Mouse (Mus musculus): ENCODE data around the gene Abcb8.
"Not testable (repeated sequence)": the region's sequence is repeated elsewhere in the genome, so short reads cannot be mapped to it uniquely, and the experiment has no call there.

The Abcb8 gene

DNA sequence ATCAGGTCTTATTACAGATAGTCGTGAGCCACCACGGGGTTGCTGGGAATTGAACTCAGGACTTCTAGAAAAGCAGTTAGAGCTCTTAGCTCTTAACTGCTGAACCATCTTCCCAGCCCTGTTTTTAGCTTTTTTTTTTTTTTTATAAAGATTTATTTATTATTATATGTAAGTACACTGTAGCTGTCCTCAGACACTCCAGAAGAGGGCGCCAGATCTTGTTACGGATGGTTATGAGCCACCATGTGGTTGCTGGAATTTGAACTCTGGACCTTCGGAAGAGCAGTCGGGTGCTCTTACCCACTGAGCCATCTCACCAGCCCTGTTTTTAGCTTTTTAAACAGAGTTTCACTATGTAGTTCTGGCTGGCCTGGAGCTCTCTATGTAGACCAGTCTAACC, 2.8 kb downstream of the Abcb8 start:
- DNase-seq (ENCODE audit: low read depth): not testable (repeated sequence)

DNA sequence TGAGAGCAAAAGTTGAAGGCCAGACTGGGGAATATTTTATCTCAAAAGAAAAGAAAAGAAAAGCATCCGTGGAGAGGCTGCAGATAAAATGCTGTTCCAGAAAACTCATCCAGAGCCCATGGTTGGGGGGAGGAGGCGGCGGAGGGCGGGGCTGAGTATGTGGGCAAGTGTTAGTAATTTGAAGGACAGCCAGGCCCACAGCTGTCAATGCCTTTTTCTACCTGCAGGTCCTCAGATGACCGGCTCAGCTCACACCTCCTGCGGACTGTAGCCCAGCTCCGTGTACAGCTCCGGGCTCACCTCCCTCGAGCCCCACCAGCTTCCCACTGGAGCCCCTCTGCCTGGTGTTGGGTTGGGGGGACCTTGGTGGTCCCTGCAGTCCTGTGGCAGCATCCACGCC, 6.2 kb downstream of the Abcb8 start:
- DNase-seq (ENCODE audit: low read depth): no peak

DNA sequence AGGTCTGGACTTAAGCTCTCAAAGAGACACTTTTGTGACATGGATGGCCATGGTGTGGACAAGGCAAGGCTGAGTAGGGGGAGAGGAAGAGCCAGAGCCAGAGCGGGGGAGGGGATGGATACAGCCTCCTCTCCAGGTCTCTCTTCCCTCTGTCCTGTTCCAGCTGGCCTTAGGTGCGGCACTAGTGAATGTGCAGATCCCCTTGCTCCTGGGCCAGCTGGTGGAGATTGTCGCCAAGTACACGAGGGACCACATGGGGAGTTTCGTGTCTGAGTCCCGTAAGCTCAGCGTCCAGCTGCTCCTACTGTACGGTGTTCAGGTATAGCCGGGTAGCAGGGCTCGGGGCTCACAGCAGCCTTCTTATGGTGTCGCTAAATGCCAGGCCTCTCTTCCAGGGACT, 6.9 kb downstream of the Abcb8 start:
- no peak for DNase-seq (ENCODE audit: low read depth)

DNA sequence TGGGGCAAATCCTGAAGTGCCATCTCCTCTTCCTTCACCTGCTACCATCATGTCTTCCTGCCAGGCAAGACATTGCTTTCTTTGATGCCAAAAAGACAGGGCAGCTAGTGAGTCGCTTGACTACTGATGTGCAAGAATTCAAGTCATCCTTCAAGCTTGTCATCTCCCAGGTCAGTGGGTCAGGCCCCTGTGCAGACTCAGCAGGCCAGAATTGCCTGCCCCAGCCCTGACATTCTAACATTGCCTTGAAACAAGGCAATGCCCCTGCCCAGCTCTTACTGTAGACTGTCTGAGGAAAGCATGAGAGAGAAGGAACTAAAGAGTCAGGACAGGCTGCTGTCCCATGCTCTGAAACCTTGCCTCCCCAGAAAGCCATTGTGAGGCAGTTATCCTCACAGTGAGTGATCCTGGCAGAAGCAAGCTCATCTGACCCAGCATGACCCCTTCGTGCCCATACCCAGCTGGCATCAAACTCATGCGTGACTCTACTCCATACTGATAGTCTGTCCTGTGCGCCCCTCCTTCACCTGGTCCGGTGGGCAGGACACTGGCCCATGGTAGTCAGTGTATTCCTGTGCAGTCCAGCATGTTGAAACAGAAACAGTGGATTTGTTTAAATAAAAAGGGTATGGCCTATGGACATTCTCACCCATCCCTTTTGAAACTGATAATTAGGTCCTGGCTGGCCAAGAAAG, 7.6 kb downstream of the Abcb8 start:
- DNase-seq (ENCODE audit: low read depth): no peak

DNA sequence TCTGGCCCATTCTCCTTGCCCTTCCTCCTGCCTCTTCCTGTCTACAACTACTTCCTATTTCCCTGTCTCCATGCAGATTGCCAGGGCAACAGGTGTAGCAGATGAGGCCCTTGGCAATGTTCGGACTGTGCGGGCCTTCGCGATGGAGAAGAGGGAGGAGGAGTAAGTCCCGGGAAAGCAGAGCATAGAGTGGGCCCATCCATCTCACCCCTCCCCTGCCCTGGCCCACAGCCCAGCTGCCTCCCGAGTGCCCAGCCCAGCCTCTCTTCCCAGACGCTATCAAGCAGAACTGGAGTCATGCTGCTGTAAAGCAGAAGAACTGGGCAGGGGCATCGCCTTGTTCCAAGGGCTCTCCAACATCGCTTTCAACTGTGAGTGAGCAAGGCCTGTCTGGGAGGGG, 8.5 kb downstream of the Abcb8 start:
- no peak for DNase-seq (ENCODE audit: low read depth)

DNA sequence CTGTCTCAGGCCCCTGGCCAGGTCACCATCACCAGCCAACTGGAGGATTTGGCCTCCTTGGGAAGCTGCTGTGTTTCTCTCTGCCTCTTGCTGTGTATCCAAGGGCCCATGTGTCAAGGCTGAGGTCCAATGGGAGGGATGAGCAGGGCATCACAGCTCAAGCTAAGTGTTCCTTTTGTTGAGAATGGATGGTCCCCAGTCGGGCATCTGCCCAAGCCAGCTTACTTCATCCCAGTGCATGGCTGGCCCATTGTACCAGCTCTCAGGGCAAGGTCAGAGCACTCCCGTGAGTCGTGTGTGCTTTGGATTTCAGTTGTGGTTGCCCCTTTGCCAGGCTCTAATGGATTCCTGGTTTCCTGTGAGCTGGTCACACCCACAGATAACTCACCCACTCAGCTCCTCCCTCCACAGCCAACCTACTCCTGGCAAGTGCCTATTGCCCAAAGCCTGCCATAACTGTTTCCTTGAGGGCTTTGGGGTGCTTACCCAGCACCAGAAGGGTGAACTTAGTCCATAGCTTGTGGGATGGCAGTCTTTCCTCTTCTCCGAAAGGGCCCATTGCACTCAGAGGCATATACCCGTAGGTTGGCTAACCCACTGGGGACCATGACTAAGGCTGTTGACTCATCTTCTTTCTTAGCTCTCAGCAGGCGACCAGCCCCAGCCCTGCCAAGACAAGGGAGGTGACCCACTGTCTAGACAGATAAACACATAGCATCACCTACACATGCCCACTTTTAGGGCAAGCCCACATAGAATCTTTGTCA, 11.3 kb downstream of the Abcb8 start:
- DNase-seq (ENCODE audit: low read depth): peak; percentile 79

DNA sequence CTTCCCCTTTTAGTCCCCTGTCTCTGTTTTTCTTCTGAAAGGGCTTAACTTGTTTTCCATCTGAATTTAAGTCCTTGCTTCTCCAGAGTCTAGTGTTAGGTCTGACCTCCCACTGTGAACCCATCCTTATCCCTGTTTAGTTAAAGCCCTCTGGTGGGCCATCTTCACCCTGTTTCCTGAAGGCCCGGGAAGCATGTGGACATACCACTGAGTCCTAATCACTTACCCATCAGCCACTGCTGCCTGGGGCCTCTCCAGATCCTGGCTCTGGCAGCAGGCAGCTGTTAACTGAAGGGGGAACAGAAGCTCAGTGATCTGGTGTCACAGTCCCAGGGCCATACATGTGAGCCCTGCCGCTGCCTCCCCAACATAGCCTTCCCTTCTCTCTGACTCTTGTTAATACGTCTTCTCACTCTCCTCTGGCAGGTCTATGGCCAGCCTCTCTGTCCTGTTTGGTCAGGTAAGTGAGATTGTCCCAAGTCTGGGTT, 12.0 kb downstream of the Abcb8 start:
- DNase-seq (ENCODE audit: low read depth): no peak

DNA sequence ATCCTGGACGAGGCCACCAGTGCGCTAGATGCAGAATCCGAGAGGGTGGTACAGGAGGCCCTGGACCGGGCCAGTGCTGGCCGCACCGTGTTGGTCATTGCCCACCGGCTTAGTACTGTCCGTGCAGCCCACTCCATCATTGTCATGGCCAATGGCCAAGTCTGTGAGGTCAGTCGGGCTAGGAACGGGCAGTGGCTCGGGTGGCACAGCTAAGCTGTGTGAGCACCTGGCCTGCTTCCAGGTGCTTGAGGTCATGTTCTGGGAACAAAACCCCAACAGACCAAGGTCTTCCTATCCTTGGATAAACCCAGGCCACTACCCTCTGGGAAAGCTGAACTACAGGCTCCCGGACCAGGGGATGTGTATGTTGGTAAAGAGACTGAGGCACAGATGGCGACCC, 15.2 kb downstream of the Abcb8 start:
- DNase-seq (ENCODE audit: low read depth): no peak

DNA sequence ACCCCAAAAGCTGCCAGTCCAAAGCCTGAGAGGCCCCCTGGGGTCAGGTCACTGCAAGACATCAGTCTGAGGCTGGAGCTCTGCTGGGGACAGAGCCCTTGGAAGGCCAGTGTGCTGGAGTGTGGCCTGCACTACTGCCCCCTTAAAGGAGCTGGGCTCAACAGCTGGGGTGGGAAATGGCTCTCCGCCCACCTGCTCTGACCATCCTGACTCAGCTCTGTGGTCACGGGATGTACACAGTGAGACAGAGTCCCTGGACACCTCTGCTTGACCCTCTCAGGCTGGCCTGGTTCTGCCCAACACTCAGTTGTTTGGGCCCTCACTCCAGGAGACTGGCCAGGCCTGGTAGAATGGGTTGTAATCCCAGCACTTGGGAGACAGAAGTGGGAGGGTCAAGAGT, 16.0 kb downstream of the Abcb8 start:
- DNase-seq (ENCODE audit: low read depth): peak; percentile 72

DNA sequence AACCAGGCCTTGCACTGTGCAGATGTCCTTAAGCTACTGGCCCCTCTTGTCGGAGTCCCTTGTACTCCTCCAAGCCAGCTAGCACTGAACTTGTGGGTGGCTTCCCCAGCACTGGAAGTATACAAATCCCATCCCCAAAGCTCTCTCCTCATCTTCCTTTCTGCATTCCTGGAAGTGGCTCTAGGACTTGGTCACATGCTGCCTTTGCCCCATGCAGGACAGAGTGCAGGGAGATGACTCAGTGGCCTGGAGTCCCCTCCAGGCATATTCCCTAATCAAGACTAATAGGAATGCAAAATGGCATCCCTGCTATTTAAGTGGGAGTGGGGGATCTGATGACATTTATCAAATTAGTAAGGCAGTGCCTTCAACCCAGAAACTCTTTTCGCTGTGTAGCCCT, 18.6 kb downstream of the Abcb8 start:
- DNase-seq (ENCODE audit: low read depth): peak; percentile 51

DNA sequence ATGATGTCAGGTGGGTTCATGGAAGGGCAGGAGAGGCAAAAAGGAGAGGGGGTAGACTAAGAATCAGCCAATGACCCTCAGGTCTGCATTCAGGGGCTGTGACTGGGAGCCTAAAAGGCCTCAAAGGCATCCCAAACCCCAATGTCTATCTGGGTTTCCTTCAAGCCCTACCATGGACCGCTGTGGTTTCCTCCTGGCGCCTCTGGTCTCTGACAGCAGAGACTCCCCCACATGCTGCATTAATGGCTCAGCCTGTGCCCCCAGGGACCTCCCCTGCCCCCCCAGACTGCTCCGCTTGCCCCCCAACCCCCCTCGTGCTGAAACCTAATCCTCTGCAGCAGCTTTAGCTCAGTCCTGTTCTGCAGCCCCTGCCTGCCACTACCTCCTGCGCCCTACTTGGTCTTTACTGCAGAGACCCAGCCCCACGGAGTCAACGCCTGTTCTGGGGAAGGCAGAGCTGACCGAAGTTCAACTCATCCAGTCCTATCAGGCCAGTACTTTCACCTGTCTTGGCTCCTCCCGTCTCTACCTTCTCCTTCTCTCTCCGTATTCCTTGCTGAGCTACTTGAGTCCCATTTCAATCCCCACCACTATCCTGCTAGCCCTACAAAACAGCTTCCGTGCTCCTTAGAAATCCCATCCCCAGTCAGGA, 19.7 kb downstream of the Abcb8 start, which contains the start of gene Asic3:
TSS of gene Asic3 (plus strand) at position 351 of the 652 bp plus-strand sequence.
- peak; percentile 41 for DNase-seq (ENCODE audit: low read depth)

DNA sequence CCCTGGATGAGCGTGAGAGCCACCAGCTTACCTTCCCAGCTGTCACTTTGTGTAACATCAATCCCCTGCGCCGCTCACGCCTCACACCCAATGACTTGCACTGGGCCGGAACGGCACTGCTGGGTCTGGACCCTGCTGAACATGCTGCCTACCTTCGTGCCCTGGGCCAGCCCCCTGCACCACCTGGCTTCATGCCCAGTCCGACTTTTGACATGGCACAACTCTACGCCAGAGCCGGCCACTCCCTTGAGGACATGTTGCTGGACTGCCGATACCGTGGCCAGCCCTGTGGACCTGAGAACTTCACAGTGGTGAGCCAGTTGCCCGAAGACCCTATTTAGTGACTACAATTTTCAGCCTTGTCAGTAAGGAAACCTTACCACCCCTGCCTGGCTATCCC, 20.5 kb downstream of the Abcb8 start:
- DNase-seq (ENCODE audit: low read depth): no peak

DNA sequence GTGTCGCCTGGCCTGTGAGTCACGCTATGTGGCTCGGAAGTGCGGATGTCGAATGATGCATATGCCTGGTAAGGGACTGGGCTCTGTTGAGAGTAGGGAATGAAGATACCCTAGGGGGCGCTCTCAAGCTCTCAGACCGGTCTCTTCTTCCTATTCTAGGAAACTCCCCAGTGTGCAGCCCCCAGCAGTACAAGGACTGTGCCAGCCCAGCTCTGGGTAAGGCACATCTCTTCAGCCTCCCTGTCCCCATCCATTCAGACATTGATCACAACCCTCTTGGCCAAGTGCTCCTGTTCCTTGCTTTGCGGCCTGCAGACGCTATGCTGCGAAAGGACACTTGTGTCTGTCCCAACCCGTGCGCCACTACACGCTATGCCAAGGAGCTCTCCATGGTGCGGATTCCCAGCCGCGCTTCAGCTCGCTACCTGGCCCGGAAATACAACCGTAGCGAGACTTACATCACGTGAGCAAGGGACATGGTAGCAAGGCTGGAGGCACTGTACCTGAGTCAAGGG, 22.8 kb downstream of the Abcb8 start:
- DNase-seq (ENCODE audit: low read depth): peak; percentile 76

DNA sequence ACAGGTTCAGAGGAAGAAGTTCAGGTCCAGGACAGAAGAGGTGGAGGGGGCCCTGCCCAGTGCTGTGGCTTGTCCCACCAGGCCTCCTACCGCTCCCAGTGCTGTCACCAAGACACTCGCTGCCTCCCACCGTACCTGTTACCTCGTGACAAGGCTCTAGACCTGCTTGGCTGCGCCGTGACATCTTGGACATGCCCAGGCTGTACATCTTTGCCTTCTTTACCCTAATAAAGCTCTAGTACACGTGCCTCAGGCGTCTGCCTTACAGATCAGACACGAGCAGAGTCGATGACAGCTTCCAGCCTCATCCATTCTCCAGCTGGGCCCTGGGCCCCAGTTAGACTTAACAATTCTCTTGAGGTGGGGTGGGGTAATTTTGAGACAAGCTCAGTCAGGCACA, 24.1 kb downstream of the Abcb8 start:
- no peak for DNase-seq (ENCODE audit: low read depth)

DNA sequence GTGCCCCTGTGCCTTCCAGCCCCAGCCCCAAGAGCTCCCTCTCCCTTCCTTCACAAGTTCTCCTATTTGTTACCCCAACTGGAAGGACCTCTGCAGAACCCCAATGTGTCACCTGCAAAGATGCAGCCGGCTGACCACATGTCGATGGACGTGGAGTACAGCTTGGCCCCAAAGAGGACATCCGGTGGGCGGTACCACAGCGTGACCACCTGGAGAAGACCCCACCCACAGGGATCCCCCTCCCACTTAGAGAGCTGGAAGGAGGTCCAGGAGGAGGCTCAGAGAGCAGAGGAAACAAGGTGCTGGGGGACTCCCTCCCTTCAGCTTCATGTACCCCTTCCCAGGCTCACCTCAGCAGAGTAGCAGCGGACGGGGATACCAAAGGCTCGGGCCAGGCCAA, 26.9 kb downstream of the Abcb8 start:
- DNase-seq (ENCODE audit: low read depth): no peak

DNA sequence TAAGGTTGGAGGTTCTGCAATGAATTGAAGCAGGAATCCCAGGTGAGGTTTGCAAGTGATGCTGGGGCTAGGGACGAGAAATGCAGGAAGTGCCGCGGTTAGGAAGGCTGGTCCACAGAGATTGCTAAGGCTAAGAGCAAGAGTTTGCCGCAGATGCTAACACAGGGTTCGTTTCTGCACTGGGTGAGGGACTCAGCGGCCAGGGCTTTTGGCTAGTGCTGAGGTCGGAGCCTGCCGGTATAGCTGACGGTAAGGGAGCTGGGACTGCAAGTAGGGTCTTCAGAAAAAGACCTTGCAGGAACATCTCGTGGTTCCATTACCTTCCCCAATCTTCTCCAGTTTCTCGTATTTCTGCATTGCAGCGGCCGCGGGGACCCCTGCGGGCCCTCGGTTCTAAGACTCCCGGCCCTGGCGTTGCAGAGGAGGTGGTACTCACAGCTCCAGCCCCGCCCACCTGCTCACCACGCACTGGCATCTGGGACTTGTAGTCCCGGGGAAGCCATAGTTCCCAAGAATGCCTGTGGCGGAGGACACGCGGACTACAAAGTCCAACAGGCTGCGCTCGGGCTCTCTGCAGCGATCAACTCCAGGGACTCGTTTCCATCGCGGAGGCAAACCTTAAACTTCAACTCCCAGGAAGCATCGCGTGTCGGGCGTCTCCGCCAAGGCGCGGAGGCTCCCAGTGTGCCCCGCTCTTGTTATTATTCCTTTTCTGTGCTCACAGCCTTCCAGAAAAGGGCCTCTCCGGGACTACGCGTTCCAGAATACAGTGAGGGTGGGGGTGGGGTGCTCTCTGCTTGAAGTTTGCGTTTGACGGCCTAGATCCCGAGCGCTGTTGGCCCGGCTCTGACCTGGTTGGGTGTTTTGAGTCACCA, 29.9 kb downstream of the Abcb8 start, which contains the start of the genes Cdk5 and Slc4a2:
TSS of gene Cdk5 (minus strand) at position 402 of the 875 bp plus-strand sequence.
TSS of gene Slc4a2 (plus strand) at position 709 of the 875 bp plus-strand sequence.
- DNase-seq (ENCODE audit: low read depth): peak; percentile 99

DNA sequence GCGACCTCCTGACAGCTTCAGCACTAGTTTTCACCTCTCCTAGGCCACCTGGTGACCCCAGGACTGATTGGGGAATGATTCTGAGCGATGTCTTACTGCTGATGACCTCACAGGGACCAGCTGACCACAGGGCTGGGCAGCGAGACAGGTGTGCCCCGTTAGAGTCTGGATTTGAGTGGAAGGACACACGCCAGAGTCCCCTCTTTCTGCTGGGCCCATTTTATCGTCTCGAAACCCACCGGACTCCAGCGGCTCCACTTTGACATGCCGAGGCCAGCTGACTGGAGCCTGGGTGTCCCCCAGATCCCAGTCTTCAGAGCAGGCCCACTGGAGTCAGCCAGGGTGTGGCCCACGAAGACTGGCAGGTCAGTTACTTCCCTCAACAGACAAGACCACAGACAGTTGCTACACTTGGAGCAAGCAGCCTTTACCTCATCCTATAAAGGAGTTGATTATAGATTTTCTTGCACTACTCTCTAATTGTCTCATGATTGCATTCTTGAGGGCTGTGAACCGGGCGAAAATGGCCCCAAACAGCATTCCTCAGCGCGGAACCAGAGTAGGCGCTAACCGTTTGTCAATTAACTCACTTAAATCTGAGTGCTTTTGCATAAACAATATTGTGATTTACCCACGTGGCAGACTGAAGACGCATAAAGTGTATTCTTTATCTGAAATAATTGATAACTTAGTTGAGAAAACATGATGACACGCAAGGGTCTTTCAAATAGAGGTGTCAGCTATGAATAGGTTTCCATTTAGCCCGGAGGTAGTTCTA, 30.7 kb downstream of the Abcb8 start:
- DNase-seq (ENCODE audit: low read depth): no peak

DNA sequence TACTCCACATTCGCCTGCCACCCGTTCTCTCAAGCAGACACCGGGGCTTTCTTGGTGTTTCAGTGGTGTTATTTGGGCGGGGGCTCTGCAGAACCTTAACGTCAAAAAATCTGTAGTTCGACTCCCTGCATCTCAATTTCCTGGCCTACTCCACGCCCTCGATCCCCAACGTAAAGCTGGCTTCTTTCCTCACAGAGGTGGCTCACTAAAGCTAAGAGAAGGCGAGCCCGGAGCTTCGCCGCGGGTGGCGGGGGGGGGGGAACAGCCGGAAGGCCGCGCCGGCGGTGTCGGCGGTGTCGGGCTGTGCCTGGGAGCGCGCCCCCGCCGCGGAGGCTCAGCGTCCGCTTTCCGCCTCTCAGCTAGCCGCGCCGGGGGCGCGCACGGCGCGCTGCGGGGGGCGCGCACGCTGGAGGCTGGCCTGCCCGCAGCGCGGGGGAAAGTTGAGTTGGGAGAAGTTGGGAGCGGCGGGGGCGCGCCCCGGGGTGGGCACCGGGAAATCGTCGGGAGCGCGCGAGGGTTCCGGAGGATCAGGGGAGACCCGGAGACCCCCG, 31.5 kb downstream of the Abcb8 start:
- peak; percentile 97 for DNase-seq (ENCODE audit: low read depth)

DNA sequence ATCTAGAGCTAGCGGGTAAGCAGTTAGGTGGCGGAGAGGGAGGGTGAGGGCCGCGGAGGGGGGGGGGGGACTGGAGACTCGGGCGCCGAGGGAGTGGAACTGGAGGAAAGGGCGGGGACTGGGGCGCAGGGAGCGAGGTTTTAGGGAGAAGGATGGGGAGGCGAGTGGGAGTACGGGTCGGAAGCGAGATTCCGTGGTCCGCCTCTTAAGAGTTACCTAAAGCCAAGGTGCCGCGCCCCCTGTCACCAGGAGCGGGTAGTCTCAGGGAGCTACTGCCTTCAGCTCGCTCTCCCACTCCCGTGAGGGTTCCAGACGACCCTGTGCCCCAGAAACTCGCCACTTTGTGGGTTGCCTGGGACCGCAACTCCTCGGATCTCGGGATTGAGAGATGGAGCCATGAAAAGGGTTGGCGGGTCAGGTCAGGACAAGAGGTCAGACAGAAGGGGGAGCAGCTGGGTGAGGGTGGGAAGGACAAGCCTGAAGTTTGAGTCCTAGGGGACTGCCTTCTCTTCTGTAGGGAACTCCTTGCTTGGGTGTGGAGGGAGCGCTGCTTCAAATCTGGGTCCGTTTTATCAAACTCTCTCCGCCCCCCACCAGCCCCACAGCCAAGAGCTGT, 32.1 kb downstream of the Abcb8 start:
- DNase-seq (ENCODE audit: low read depth): peak; percentile 78

DNA sequence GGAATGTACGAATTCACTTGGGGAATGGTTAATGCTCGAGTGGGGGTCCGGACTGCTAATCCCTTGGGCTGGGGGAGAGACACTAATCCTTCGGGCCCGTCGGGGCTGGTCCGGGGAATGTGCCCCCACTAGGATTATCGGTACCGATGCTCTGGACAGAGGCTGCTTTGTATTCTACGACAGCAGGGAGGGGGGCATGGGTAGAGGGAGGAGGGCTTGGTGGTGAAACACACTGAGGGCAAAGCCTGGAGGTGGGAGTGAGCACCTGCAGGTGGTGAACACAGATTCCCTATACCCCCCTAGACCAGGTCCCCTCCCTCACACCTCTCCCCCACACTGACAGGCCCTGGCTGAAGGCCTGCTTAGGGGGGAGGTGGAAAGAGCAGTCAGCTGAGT, 32.6 kb downstream of the Abcb8 start:
- DNase-seq (ENCODE audit: low read depth): peak; percentile 72
